Mouse (Mus musculus) heart, embryonic 16.5 days (tissue): Measurements from ENCODE around the gene Gpr37l1. TPM values are rescaled to one million over a fixed set of nuclear protein-coding genes. Genes with fewer than 3 reads are reported as not detected.
"Not testable (repeated sequence)": the region's sequence is repeated elsewhere in the genome, so short reads cannot be mapped to it uniquely, and the experiment has no call there.

Experiments used
- ATAC-seq: fragments of 200-750 bp; cut with Nextera tagmentation; replicated peaks from 2 replicates; pipeline ENCODE4 v1.8.0; 2017; ENCODE audit warnings: moderate number of reproducible peaks; ENCODE audit not compliant: insufficient read depth, low FRiP score; ENCODE audit errors: extremely low read depth
- H3K27ac ChIP-seq: fragments of 300-500 bp; sonication (generic); 2 replicates; pipeline ENCODE4 v1.5.1; 2014; ENCODE audit warnings: mild to moderate bottlenecking, low read length, control low read depth, moderate library complexity
- H3K27me3 ChIP-seq: fragments of 300-500 bp; sonication (generic); 2 replicates; pipeline ENCODE4 v1.6.1; 2014; ENCODE audit warnings: low read length, mixed read lengths; ENCODE audit not compliant: control insufficient read depth, insufficient read depth
- H3K36me3 ChIP-seq: fragments of 300-500 bp; sonication (generic); 2 replicates; pipeline ENCODE4 v1.6.1; 2014; ENCODE audit not compliant: control insufficient read depth, insufficient read depth
- H3K4me1 ChIP-seq: fragments of 300-500 bp; sonication (generic); 2 replicates; pipeline ENCODE4 v1.6.1; 2014; ENCODE audit warnings: low read length, mixed read lengths; ENCODE audit not compliant: control insufficient read depth, insufficient read depth
- H3K4me2 ChIP-seq: fragments of 300-500 bp; sonication (generic); 2 replicates; pipeline ENCODE4 v1.6.1; 2014; ENCODE audit warnings: low read depth, mild to moderate bottlenecking, control low read depth, low read length
- H3K4me3 ChIP-seq: fragments of 300-500 bp; sonication (generic); 2 replicates; pipeline ENCODE4 v1.5.1; 2014; ENCODE audit warnings: mild to moderate bottlenecking, control low read depth, low read length
- H3K9ac ChIP-seq: fragments of 300-500 bp; sonication (generic); 2 replicates; pipeline ENCODE4 v1.6.1; 2014; ENCODE audit warnings: low read length, control low read depth
- H3K9me3 ChIP-seq: fragments of 300-500 bp; sonication (generic); replicated peaks from 2 replicates; pipeline ENCODE4 v1.6.1; 2016; ENCODE audit warnings: low read length; ENCODE audit not compliant: control insufficient read depth
- WGBS: fragments of 180-500 bp; shearing (Covaris S2); extraction: QIAGEN DNeasy Blood & Tissue Kit; methylation state at CpG from one replicate; pipeline ENCODE4 v1.1.7; 2014; 5-methylcytosine and 5-hydroxymethylcytosine counted together
- polyA plus RNA-seq: library from polyadenylated mRNA; unstranded; fragments of >200 nt; fragmentation: Nextera tagmentation; extraction: Ambion mirVana; gene quantifications from 2 replicates; pipeline ENCODE4 v1.2.1, GENCODE M21; 2015

Gpr37l1 gene
- polyA plus RNA-seq, 1 experiment from 2014 or later: not detected

GRCm38 (mm10) chr1:135126443-135127027, 40.9 kb downstream of the Gpr37l1 start:
- peaks cover 13% of the 10 kb centered on the region for H3K4me1 ChIP-seq
- ATAC-seq: no peak
- no peak overlapping the region for H3K4me2 ChIP-seq
- H3K4me3 ChIP-seq: no peak overlapping the region
- H3K27ac ChIP-seq: no peak overlapping the region
- H3K9me3 ChIP-seq: no peaks in the 10 kb centered on the region
- H3K9ac ChIP-seq: no peak overlapping the region
- peaks cover 33% of the 10 kb centered on the region for H3K27me3 ChIP-seq
- 43% methylated on average over 4 of the region's 4 CpGs for WGBS
- no peaks in the 10 kb centered on the region for H3K36me3 ChIP-seq

GRCm38 (mm10) chr1:135125990-135126389, 41.5 kb downstream of the Gpr37l1 start:
- H3K9me3 ChIP-seq: no peaks in the 10 kb centered on the region
- H3K27me3 ChIP-seq: peaks cover 33% of the 10 kb centered on the region
- H3K4me1 ChIP-seq: peaks cover 11% of the 10 kb centered on the region
- ATAC-seq: no peak
- H3K27ac ChIP-seq: no peak overlapping the region
- WGBS: 38% methylated on average over 8 of the region's 8 CpGs
- no peak overlapping the region for H3K4me2 ChIP-seq
- no peaks in the 10 kb centered on the region for H3K36me3 ChIP-seq
- H3K9ac ChIP-seq: no peak overlapping the region
- no peak overlapping the region for H3K4me3 ChIP-seq

- Histone ChIP-seq H3K27ac (no peak overlapping the region), H3K9me3 (no peaks in the 10 kb centered on the region), H3K4me3 (no peak overlapping the region), H3K4me2 (no peak overlapping the region), H3K9ac (no peak overlapping the region), H3K27me3 (peaks cover 31% of the 10 kb centered on the region), H3K36me3 (no peaks in the 10 kb centered on the region), H3K4me1 (peaks cover 11% of the 10 kb centered on the region)
- ATAC-seq: no peak
- 90% methylated on average over 8 of the region's 8 CpGs for WGBS
Measured at GRCm38 (mm10) chr1:135124573-135125363, 42.7 kb downstream of the Gpr37l1 start.

- 6% methylated on average over 8 of the region's 8 CpGs for WGBS
- H3K36me3 ChIP-seq: no peaks in the 10 kb centered on the region
- no peak overlapping the region for H3K9ac ChIP-seq
- H3K4me3 ChIP-seq: no peak overlapping the region
- no peaks in the 10 kb centered on the region for H3K9me3 ChIP-seq
- H3K27me3 ChIP-seq: peaks cover 10% of the 10 kb centered on the region
- H3K4me2 ChIP-seq: no peak overlapping the region
- no peak overlapping the region for H3K27ac ChIP-seq
- H3K4me1 ChIP-seq: no peaks in the 10 kb centered on the region
- ATAC-seq: no peak
Measured at GRCm38 (mm10) chr1:135112661-135113060, 54.8 kb downstream of the Gpr37l1 start.

DNA sequence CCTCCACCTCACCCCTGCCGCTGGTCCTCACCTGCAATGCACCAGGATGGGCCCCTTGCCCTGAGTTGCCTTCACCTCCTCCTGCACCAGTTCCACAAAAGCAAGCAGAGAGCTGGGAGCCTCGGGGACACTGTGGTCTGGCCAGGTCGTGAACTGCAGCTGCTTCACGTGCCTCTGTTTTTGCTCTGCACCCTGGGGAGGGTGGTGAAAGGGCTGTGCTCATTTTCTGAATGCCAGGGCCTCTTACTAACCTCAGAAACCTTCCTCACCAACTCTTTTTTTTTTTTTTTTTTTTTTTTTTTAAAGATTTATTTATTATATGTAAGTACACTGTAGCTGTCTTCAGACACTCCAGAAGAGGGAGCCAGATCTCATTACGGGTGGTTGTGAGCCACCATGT, 56.2 kb downstream of the Gpr37l1 start:
- WGBS: 41% methylated on average over 4 of the region's 5 CpGs
- H3K27me3 ChIP-seq: peaks cover 17% of the 10 kb centered on the region
- not testable (repeated sequence) for H3K4me3 ChIP-seq, H3K36me3 ChIP-seq, H3K9me3 ChIP-seq, H3K9ac ChIP-seq, H3K4me2 ChIP-seq, H3K4me1 ChIP-seq, ATAC-seq, H3K27ac ChIP-seq

Other genes with a start within 250 kb of the Gpr37l1 start
- 24.2 and 30.4 TPM in 2 replicates for gene Ppp1r12b, start 211.7 kb downstream of the Gpr37l1 start, polyA plus RNA-seq
- 49.7 and 54.6 TPM in 2 replicates for gene Ube2t, start 205.1 kb downstream of the Gpr37l1 start, polyA plus RNA-seq
- 2.5 and 4.6 TPM in 2 replicates for gene Lgr6, start 62.4 kb downstream of the Gpr37l1 start, polyA plus RNA-seq
- 7.3 and 20.5 TPM in 2 replicates for gene Ptpn7, start 35.0 kb downstream of the Gpr37l1 start, polyA plus RNA-seq
- gene Arl8a, start 20.9 kb downstream of the Gpr37l1 start, polyA plus RNA-seq: 40.2 and 43.9 TPM in 2 replicates
- gene Elf3, start 90.9 kb upstream of the Gpr37l1 start, polyA plus RNA-seq: 2.3 and 3.9 TPM in 2 replicates
- gene Rnpep, start 116.4 kb upstream of the Gpr37l1 start, polyA plus RNA-seq: 54.6 and 57.1 TPM in 2 replicates
- 342 and 379 TPM in 2 replicates for gene Timm17a, start 146.1 kb upstream of the Gpr37l1 start, polyA plus RNA-seq
- gene Lmod1, start 157.1 kb upstream of the Gpr37l1 start, polyA plus RNA-seq: 1.7 TPM in 2 replicates
- gene Shisa4, start 207.6 kb upstream of the Gpr37l1 start, polyA plus RNA-seq: 23.5 and 24.7 TPM in 2 replicates